16 mouse cellular contexts compared by ENCODE assay signal in genomic region chr12:12647467-12647866, GRCm38 (mm10).
"Had no signal": no experiment of that assay in that cellular context is flagged by ENCODE, and none has a peak within 500 bp of the region (broad histone marks: within the 10 kb centered on the region; RNA-seq: fewer than 3 reads in every experiment).

No protein-coding gene starts in this region.

- H3K4me2 ChIP-seq: kidney, embryonic 15.5 days; liver, embryonic 11.5 days; liver, embryonic 15.5 days; midbrain, embryonic 15.5 days; neural tube, embryonic 12.5 days; neural tube, embryonic 15.5 days had no signal

- H3K4me1 ChIP-seq: liver, embryonic 15.5 days; neural tube, embryonic 15.5 days had no signal

- ATAC-seq: midbrain, embryonic 15.5 days had no signal

- H3K36me3 ChIP-seq: kidney, embryonic 15.5 days; liver, embryonic 15.5 days; midbrain, embryonic 10.5 days; midbrain, embryonic 15.5 days; neural tube, embryonic 12.5 days; neural tube, embryonic 15.5 days had no signal

- H3K4me3 ChIP-seq: kidney, embryonic 15.5 days; layer of hippocampus, adult 2 months; liver, embryonic 15.5 days; megakaryocyte, embryonic 14.5 days; midbrain, embryonic 10.5 days; midbrain, embryonic 15.5 days; neural tube, embryonic 12.5 days; neural tube, embryonic 15.5 days had no signal

- H3K9me3 ChIP-seq: kidney, embryonic 15.5 days; liver, embryonic 15.5 days; megakaryocyte, embryonic 14.5 days; midbrain, embryonic 10.5 days; midbrain, embryonic 15.5 days; neural tube, embryonic 12.5 days; neural tube, embryonic 15.5 days had no signal

- H3K27ac ChIP-seq: kidney, embryonic 15.5 days; layer of hippocampus, adult 2 months; liver, embryonic 15.5 days; midbrain, embryonic 10.5 days; midbrain, embryonic 15.5 days; neural tube, embryonic 12.5 days; neural tube, embryonic 15.5 days had no signal

- H3K27me3 ChIP-seq: kidney, embryonic 15.5 days; liver, embryonic 15.5 days; megakaryocyte, embryonic 14.5 days; midbrain, embryonic 15.5 days; neural tube, embryonic 12.5 days; neural tube, embryonic 15.5 days had no signal

- H3K9ac ChIP-seq: kidney, embryonic 15.5 days; liver, embryonic 15.5 days; midbrain, embryonic 15.5 days; neural tube, embryonic 12.5 days; neural tube, embryonic 15.5 days had no signal

- DNase-seq: kidney, adult 11 months; kidney, adult 8-10 months; kidney, postnatal 14 days; right cerebral cortex, adult 18-20 months; right cerebral cortex, postnatal 14 days; right cerebral cortex, postnatal 4 days; thymus, postnatal 25 days had no signal
